Comparison of ENCODE assay signal across 7 mouse cellular contexts in the genomic region with DNA sequence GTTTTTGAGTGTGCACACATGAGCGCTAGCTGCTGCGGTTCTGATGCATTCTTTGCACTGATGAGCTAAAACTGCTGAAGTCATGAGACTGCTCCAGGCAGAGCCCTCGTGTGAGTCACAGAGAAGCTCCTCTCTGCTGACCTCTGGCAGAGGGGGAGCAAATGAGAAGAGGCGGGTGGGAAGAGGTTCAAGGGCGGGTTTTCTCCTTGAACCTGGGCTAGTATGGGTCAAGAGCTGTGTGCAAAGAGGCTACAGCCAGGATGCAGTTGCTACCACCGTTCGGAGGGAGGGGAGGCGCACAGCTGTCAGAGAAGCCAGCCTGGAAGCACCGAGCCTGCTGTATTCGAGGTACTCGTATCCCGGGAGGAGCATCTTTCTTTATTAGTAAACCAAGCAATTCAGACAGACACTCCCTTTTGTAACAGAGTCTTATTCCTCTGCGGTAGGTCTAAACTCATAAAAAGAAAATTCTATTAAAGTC. TPM values are rescaled to one million over a fixed set of nuclear protein-coding genes. Genes with fewer than 3 reads are reported as not detected.
DNase-seq lines count a peak whose midpoint lies in the region; ATAC-seq and TF ChIP-seq lines count a peak whose summit lies in the region.

A gene (plus strand): TSS at position 156 of the 481 bp plus-strand sequence.

- no peaks in the 10 kb centered on the region for H3K36me3 ChIP-seq in kidney, postnatal 0 days (ENCODE audit: insufficient read depth, low read length)
- no peaks in the 10 kb centered on the region for H3K36me3 ChIP-seq in forebrain, embryonic 14.5 days (ENCODE audit: control insufficient read depth, insufficient read depth, low read length)

- no peaks in the 10 kb centered on the region for H3K27me3 ChIP-seq in kidney, postnatal 0 days (ENCODE audit: insufficient read depth, low read length)
- no peaks in the 10 kb centered on the region for H3K27me3 ChIP-seq in forebrain, embryonic 14.5 days (replicated peaks; ENCODE audit: control insufficient read depth, insufficient read depth, low read length)

- peak; percentile 59; the same call in 1 of the 2 replicates for ATAC-seq in kidney, postnatal 0 days (replicated peaks; ENCODE audit: low FRiP score, low read depth)
- ATAC-seq in forebrain, embryonic 14.5 days, result no peak

- TF ChIP-seq POLR2A in lung, adult 2 months (IDR thresholded peaks at IDR 0.05; ENCODE audit: borderline replicate concordance, extremely low read depth, low read depth, low read length), result no peak

- no peak for TF ChIP-seq CTCF in lung, adult 2 months (IDR thresholded peaks at IDR 0.05; ENCODE audit: insufficient read depth, low read length)
- no peak for TF ChIP-seq CTCF in kidney, postnatal 0 days (IDR thresholded peaks at IDR 0.05; ENCODE audit: low read depth)

- no peak within 1 kb of the TSS for H3K9ac ChIP-seq in kidney, postnatal 0 days (ENCODE audit: low read depth, low read length)
- no peak within 1 kb of the TSS for H3K9ac ChIP-seq in forebrain, embryonic 14.5 days (ENCODE audit: low read length)

- 0 out of 2 replicates have a peak within 1 kb of the TSS, but pooled peaks have one; percentile 25 for H3K27ac ChIP-seq in kidney, postnatal 0 days
- H3K27ac ChIP-seq in forebrain, embryonic 14.5 days (ENCODE audit: low read depth, low read length), result no peak within 1 kb of the TSS

- H3K4me2 ChIP-seq in kidney, postnatal 0 days (ENCODE audit: low read length), result peak within 1 kb of the TSS; percentile 25
- no peak within 1 kb of the TSS for H3K4me2 ChIP-seq in forebrain, embryonic 14.5 days (ENCODE audit: low read length)

- no peak within 1 kb of the TSS for H3K4me3 ChIP-seq in lung, adult 2 months (replicated peaks; ENCODE audit: extremely low read depth, low read depth, low read length)
- 0 out of 2 replicates have a peak within 1 kb of the TSS, but pooled peaks have one; percentile 9 for H3K4me3 ChIP-seq in kidney, postnatal 0 days (replicated peaks; ENCODE audit: low read depth, low read length)
- H3K4me3 ChIP-seq in forebrain, embryonic 14.5 days (ENCODE audit: low read depth, low read length), result no peak within 1 kb of the TSS

- DNase-seq in lung, postnatal 10 days, result peak; percentile 4
- no peak for DNase-seq in lung, adult 2 months
- peak; percentile 49 to 52 for DNase-seq in adrenal gland, postnatal 36 days
- peak; percentile 76 for DNase-seq in kidney, postnatal 0 days (ENCODE audit: low spot score)
- DNase-seq in ovary, adult 18-20 months (ENCODE audit: low spot score), result peak; percentile 44
- no peak for DNase-seq in forebrain, embryonic 14.5 days (ENCODE audit: low spot score)
- DNase-seq in B cell, adult 2 months, result no peak

- 0 out of 2 replicates have a peak, but pooled peaks cover 2% of the 10 kb centered on the region for H3K4me1 ChIP-seq in lung, adult 2 months (ENCODE audit: control insufficient read depth, insufficient read depth, low read length)
- 0 out of 2 replicates have a peak, but pooled peaks cover 7% of the 10 kb centered on the region for H3K4me1 ChIP-seq in kidney, postnatal 0 days (replicated peaks; ENCODE audit: insufficient read depth, low read length)
- no peaks in the 10 kb centered on the region for H3K4me1 ChIP-seq in forebrain, embryonic 14.5 days (ENCODE audit: control insufficient read depth, insufficient read depth, low read length)

- no peaks in the 10 kb centered on the region for H3K9me3 ChIP-seq in kidney, postnatal 0 days (replicated peaks; ENCODE audit: low read length)
- no peaks in the 10 kb centered on the region for H3K9me3 ChIP-seq in forebrain, embryonic 14.5 days (replicated peaks; ENCODE audit: control insufficient read depth, low read length)

- WGBS in lung, adult 2 months, result 21% methylated on average over 13 of the region's 13 CpGs
- 9% methylated on average over 13 of the region's 13 CpGs for WGBS in kidney, postnatal 0 days
- WGBS in forebrain, embryonic 14.5 days, result 23% methylated on average over 13 of the region's 13 CpGs

RNA-seq across cellular contexts. Expression of the gene that starts here (rescaled TPM):
- polyA plus RNA-seq in lung, adult 2 months (2012; rRNA removed), result 0.07 TPM in 1 of 2 replicates, not detected in the other
- under 1 TPM in 1 of 2 experiments, not detected in 1; 0.20 TPM for total RNA-seq in adrenal gland, postnatal 36 days (2021)
- 0.84 and 0.89 TPM in 2 replicates for polyA plus RNA-seq in kidney, postnatal 0 days (2015; fragmentation: Nextera tagmentation; extraction: Ambion mirVana)
- polyA plus RNA-seq in forebrain, embryonic 14.5 days (2014; fragmentation: Nextera tagmentation; extraction: Ambion mirVana), result 0.28 and 0.30 TPM in 2 replicates

Comparison
In these comparisons a context has a peak if more than half of its experiments do, and no peak if none do; other contexts are left out.
1. DNase-seq: peak in lung, postnatal 10 days (single experiment) and ovary, adult 18-20 months (single experiment); none in lung, adult 2 months (single experiment), forebrain, embryonic 14.5 days (single experiment) and B cell, adult 2 months (0 of 2).
2. Peak in DNase-seq in adrenal gland, postnatal 36 days; RNA of the gene not detected or under 1 TPM.
3. Peak in DNase-seq, ATAC-seq, H3K4me3 ChIP-seq, H3K27ac ChIP-seq and H3K4me2 ChIP-seq in kidney, postnatal 0 days; RNA of the gene not detected or under 1 TPM.